Mouse (Mus musculus): ENCODE measurements around the gene Cxcl16.

Cxcl16 gene

DNA sequence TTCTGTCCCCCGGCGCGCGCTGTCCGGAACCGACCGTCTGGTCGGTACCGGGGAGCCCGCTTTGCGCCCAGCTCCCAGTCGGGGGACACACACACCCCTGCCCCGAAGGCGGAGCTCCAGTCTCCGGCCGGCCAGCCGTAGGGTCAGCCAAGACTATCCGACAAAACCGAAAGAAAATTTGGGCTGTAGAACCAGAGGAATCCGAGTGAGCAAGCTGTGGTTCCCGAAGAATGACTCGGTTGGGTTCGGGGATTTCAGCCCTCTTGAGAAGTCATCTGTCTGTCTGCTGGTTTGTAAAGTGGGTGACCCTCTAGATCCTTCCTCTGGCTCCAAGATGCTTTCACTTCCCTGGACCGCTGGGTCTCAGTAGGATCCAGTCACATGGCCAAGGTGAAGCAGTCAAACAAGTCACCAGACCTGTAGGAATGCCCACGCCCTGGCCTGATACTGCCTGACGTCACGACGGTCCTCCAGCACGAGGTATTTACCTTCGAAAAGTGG, at the start of gene Cxcl16:
Gene Cxcl16 (minus strand): TSS at position 384 of the 501 bp plus-strand sequence.
- ChIA-PET POLR2A (interaction anchor here in 3 of 4 experiments (0.5 to 2.9 kb wide), 10 partner anchors 16 to 209 kb away, joined by 3 to 14 read pairs (median 3); partner anchors contain the start of genes Arrb2 (in 2 of the 3), Gltpd2 (in 1 of the 3), Gp1ba (in 1 of the 3) and Psmb6 (in 1 of the 3)), CTCF (interaction anchor here in 3 of 4 experiments (0.6 to 1.0 kb wide), 8 partner anchors 27 to 1105 kb away, joined by 3 to 6 read pairs (median 4); partner anchors contain the start of genes Arrb2 (in 2 of the 3) and 0610010K14Rik (in 1 of the 3))

- CTCF ChIA-PET: interaction anchor here (0.6 to 1.4 kb wide), 14 partner anchors 11 to 325 kb away, joined by 3 to 10 read pairs (median 4); partner anchors contain the start of genes Arrb2 (in 1 of the 4), Med11 (in 1 of the 4) and Psmb6 (in 1 of the 4)
- POLR2A ChIA-PET: interaction anchor here in 3 of 4 experiments (0.5 to 1.1 kb wide), 4 partner anchors 34 to 75 kb away, joined by 3 to 4 read pairs (median 3); partner anchors contain the start of gene Arrb2 (in 1 of the 3)
Observed at GRCm38 (mm10) chr11:70506962-70507515, 47.3 kb upstream of the Cxcl16 start.

GRCm38 (mm10) chr11:70506385-70506784, 46.6 kb upstream of the Cxcl16 start:
- POLR2A ChIA-PET: interaction anchor here (0.5 to 1.1 kb wide), 6 partner anchors 33 to 338 kb away, joined by 3 to 4 read pairs (median 3); partner anchors contain the start of genes Arrb2 (in 1 of the 4) and Rabep1 (in 1 of the 4)
- CTCF ChIA-PET: interaction anchor here (0.6 to 1.4 kb wide), 11 partner anchors 12 to 324 kb away, joined by 3 to 10 read pairs (median 4); partner anchors contain the start of genes Arrb2 (in 1 of the 4), Med11 (in 1 of the 4) and Psmb6 (in 1 of the 4)

- POLR2A ChIA-PET: interaction anchor here (0.5 to 1.8 kb wide), 13 partner anchors 13 to 467 kb away, joined by 3 to 16 read pairs (median 3); partner anchors contain the start of genes Arrb2 (in 1 of the 4), Med11 (in 1 of the 4), Pelp1 (in 1 of the 4) and Psmb6 (in 1 of the 4)
- CTCF ChIA-PET: interaction anchor here (0.5 to 1.2 kb wide), 11 partner anchors 9 to 1561 kb away, joined by 3 to 8 read pairs (median 3); partner anchors contain the start of genes Slc16a11 (in 1 of the 4) and Vmo1 (in 1 of the 4)
Observed at GRCm38 (mm10) chr11:70504970-70505369, 45.2 kb upstream of the Cxcl16 start, which contains the start of gene Tm4sf5. Gene Tm4sf5 (plus strand): TSS chr11:70505244.

DNA sequence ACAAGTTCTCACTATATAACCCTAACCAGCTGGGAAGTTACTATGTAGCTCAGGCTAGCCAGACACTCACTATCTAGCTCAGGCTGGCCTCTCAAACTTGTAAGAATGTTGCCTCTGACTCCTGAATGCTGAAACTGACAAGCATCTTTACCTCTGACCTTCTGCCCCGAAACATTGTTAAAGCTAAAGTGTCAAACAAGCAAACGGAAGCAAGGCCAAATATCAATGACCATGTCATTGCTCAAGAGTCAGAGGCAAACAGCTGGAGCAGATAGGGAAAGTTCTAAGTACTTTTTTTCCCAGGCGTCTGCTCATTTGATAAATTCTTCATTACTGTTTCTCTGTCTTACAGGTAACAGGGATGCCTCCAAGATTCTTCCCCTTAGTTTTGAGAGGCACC, 42.2 kb upstream of the Cxcl16 start:
- POLR2A ChIA-PET: interaction anchor here in 1 of 4 experiments (0.9 kb wide), 1 partner anchor 145 kb away, joined by 3 read pairs; the partner anchor contains the start of genes Rnf167 and Slc25a11

GRCm38 (mm10) chr11:70500476-70500812, 40.7 kb upstream of the Cxcl16 start:
- POLR2A ChIA-PET: no interaction called here
- CTCF ChIA-PET: interaction anchor here in 2 of 4 experiments (0.9 to 1.0 kb wide), 2 partner anchors 68 to 82 kb away, joined by 3 read pairs; partner anchors contain the start of gene Arrb2 (in 1 of the 2)

More for the DNA sequence above, 42.2 kb upstream of the Cxcl16 start:
- CTCF ChIA-PET: interaction anchor here in 1 of 4 experiments (1.4 kb wide), 1 partner anchor 13 kb away, joined by 4 read pairs; no protein-coding TSS in a partner anchor

DNA sequence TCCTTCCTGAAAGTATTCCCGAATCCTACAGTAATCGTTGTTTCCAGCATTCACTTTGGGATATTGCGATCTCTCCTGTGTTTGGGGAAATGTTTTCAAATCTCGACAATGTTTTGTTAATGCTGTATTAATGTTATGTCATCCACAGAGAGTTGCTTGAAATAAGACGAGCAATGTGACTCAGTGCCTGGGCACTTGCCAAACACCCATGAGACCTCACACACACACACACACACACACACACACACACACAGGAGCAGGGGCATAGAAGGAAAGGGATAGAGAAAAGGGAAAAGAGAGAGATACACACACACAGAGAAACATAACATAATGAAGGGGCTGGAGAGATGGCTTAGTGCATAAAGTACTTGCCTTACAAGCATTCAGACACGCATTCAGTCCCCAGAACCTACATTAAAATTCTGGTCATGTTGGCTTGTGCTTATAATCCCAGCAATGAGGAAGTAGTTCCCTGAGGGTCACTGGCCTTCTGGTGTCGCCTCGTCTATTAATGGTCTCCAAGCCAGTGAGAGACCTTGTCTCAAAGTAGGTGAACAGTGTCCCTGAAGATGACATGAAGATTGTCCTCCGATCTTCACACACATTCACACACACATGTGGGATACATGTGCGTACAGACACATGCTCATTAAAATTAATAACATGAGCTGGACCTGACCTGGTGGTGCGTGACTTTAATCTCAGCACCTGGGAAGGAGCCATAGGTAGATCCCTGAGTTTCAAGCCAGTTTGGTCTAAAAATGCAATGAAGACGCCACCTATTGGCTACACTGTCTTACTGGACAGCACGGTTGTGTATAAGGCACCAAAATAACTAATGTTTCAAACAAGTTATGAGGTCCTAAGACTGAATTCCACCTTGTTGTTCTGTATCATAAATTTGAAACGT, 40.0 kb upstream of the Cxcl16 start:
- ChIA-PET CTCF (interaction anchor here (0.7 to 1.7 kb wide), 5 partner anchors 10 to 293 kb away, joined by 3 to 5 read pairs (median 3); partner anchors contain the start of gene Arrb2 (in 2 of the 4)), POLR2A (no interaction called here)

- POLR2A ChIA-PET: interaction anchor here in 1 of 4 experiments (0.7 kb wide), 1 partner anchor 491 kb away, joined by 3 read pairs; no protein-coding TSS in a partner anchor
Observed at GRCm38 (mm10) chr11:70489684-70490083, 29.9 kb upstream of the Cxcl16 start.

GRCm38 (mm10) chr11:70489138-70489537, 29.4 kb upstream of the Cxcl16 start:
- POLR2A ChIA-PET: no interaction called here
- CTCF ChIA-PET: interaction anchor here in 1 of 4 experiments (0.9 kb wide), 1 partner anchor 13 kb away, joined by 4 read pairs; no protein-coding TSS in a partner anchor

More at GRCm38 (mm10) chr11:70489684-70490083, 29.9 kb upstream of the Cxcl16 start:
- CTCF ChIA-PET: interaction anchor here in 1 of 4 experiments (0.6 kb wide), 1 partner anchor 29 kb away, joined by 3 read pairs; no protein-coding TSS in a partner anchor

DNA sequence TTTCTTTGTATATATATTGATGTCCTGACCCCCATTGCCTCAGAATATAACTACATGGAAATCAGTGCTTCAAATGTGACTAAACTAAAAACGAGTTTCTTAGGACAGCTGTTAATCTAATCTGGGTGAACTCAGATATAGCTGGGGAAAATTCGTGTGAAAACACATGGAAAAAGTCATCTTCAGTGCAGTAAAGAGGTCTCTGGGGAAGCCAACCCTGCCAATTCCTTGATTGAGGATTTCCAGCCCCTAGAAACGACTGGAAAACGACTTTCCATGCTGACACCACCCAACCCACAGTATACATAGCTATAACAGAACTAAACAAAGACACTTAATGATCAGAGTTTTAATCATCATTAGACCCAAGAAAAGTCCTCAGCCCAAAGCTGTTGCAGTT, 28.0 kb upstream of the Cxcl16 start:
- POLR2A ChIA-PET: no interaction called here

GRCm38 (mm10) chr11:70485498-70485897, 25.7 kb upstream of the Cxcl16 start:
- POLR2A ChIA-PET: interaction anchor here in 1 of 4 experiments (1.1 kb wide), 1 partner anchor 130 kb away, joined by 3 read pairs; the partner anchor contains the start of gene 4930544D05Rik
- CTCF ChIA-PET: no interaction called here

More for the DNA sequence above, 28.0 kb upstream of the Cxcl16 start:
- CTCF ChIA-PET: interaction anchor here in 2 of 4 experiments (0.5 to 1.1 kb wide), 2 partner anchors 35 to 232 kb away, joined by 3 read pairs; no protein-coding TSS in a partner anchor

DNA sequence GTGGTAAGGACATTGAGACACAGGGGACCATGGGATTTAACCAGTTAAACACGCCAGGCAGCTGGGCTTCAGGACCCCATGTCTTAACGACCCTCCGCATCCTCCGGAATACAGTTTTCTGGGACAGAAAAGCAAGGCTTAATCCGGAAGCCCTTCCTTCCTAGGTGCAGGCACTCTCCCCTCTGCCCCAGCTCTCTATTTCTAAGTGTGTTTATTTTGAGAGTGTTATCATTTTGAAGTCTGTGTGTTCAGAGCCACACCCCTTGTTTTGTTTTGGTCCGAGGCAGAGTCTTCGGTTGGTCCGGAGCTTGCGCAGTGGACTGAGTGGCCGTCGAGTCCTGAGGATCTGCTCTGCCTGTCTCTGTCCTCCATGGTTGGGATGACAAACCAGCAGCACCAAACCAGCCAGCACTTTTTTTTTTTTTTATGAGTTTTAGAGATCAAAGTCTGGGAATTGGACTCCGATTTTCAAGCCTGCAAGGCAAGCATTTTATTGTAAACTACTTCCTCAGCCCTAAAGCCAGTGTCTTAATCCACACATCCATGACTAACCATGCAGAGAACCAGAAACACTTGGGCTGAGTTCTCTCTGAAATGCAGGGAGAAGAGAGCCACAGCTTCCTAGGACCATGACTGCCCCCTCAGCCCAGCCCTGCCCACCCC, 15.2 kb upstream of the Cxcl16 start:
- POLR2A ChIA-PET: no interaction called here
- CTCF ChIA-PET: no interaction called here

GRCm38 (mm10) chr11:70473291-70473690, 13.5 kb upstream of the Cxcl16 start:
- CTCF ChIA-PET: interaction anchor here in 1 of 4 experiments (0.6 to 1.0 kb wide), 2 partner anchors 30 to 41 kb away, joined by 3 to 4 read pairs; partner anchors contain the start of gene Arrb2
- POLR2A ChIA-PET: interaction anchor here in 2 of 4 experiments (0.6 kb wide), 2 partner anchors 33 to 356 kb away, joined by 4 to 6 read pairs; no protein-coding TSS in a partner anchor

DNA sequence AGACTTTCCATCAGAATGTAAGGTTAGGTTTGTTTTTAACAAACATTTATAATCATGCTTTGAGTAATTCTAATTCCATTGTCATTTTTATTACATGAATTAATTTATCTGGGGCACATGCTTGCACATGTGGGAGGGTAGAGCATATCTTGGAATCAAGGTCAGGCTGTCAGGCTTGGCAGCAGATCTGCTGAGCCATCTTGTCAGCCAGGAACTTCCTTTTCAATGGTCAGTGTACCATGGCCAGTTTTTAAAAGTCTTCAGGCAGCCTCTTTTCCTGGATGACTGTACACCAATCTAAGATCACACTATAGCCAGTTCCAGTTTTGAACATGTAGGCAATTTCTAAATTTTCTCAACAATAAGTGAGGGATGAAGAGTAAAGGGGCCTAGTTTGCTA, 12.9 kb upstream of the Cxcl16 start:
- ChIA-PET POLR2A (interaction anchor here in 2 of 4 experiments (0.6 kb wide), 2 partner anchors 34 to 356 kb away, joined by 4 to 6 read pairs; no protein-coding TSS in a partner anchor), CTCF (interaction anchor here in 1 of 4 experiments (0.6 kb wide), 1 partner anchor 30 kb away, joined by 4 read pairs; no protein-coding TSS in a partner anchor)

GRCm38 (mm10) chr11:70469764-70470163, 10.0 kb upstream of the Cxcl16 start:
- CTCF ChIA-PET: no interaction called here

GRCm38 (mm10) chr11:70467902-70468619, 8.3 kb upstream of the Cxcl16 start:
- CTCF ChIA-PET: no interaction called here

More at GRCm38 (mm10) chr11:70469764-70470163, 10.0 kb upstream of the Cxcl16 start:
- POLR2A ChIA-PET: no interaction called here

More at GRCm38 (mm10) chr11:70467902-70468619, 8.3 kb upstream of the Cxcl16 start:
- POLR2A ChIA-PET: no interaction called here
